ENCODE assay signal across 8 mouse cellular contexts in genomic region chr8:126258175-126258781, GRCm38 (mm10). TPM values are rescaled to one million over a fixed set of nuclear protein-coding genes. Genes with fewer than 3 reads are reported as not detected.
DNase-seq lines count a peak whose midpoint lies in the region; ATAC-seq lines count a peak whose summit lies in the region.

No protein-coding gene starts in this region.

- peak overlapping the region; percentile 35; the same call in 1 of the 2 replicates for H3K4me2 ChIP-seq in forebrain, embryonic 11.5 days (ENCODE audit: low read depth, low read length, severe bottlenecking)
- peak overlapping the region; percentile 46; the same call in 1 of the 2 replicates for H3K4me2 ChIP-seq in heart, embryonic 16.5 days (ENCODE audit: low read depth, low read length)

- H3K27ac ChIP-seq in forebrain, embryonic 11.5 days (ENCODE audit: low read depth, low read length) = no peak overlapping the region
- no peak overlapping the region for H3K27ac ChIP-seq in heart, embryonic 16.5 days (ENCODE audit: low read length)

- 0 out of 2 replicates have a peak, but pooled peaks cover 2% of the 10 kb centered on the region for H3K4me1 ChIP-seq in forebrain, embryonic 11.5 days (replicated peaks; ENCODE audit: control insufficient read depth, insufficient read depth, low read length)
- no peaks in the 10 kb centered on the region for H3K4me1 ChIP-seq in heart, embryonic 16.5 days (ENCODE audit: control insufficient read depth, insufficient read depth, low read length)

- DNase-seq in CD4-positive helper T cell, adult 2 months (ENCODE audit: low read depth, low spot score) = peak; percentile 30
- peak; percentile 28 for DNase-seq in c-Kit-positive CD71-negative TER-119-negative erythroid progenitor cells, embryonic 14.5 days (ENCODE audit: low read depth)
- peak; percentile 86 for DNase-seq in forebrain, embryonic 11.5 days (ENCODE audit: low spot score)
- peak; percentile 69 to 90 for DNase-seq in kidney, postnatal 36 days
- peak; percentile 37 to 58 for DNase-seq in lung, adult 18-20 months
- DNase-seq in ovary, adult 18-20 months (ENCODE audit: low spot score) = peak; percentile 26
- peak; percentile 75 for DNase-seq in thymus, postnatal 14 days

- WGBS in forebrain, embryonic 11.5 days = 4% methylated on average over 15 of the region's 15 CpGs
- WGBS in heart, embryonic 16.5 days = 3% methylated on average over 15 of the region's 15 CpGs

- H3K36me3 ChIP-seq in forebrain, embryonic 11.5 days (ENCODE audit: control insufficient read depth, insufficient read depth, low read length) = no peaks in the 10 kb centered on the region
- no peaks in the 10 kb centered on the region for H3K36me3 ChIP-seq in heart, embryonic 16.5 days (ENCODE audit: control insufficient read depth, insufficient read depth)

- no peaks in the 10 kb centered on the region for H3K9me3 ChIP-seq in forebrain, embryonic 11.5 days (ENCODE audit: control insufficient read depth, low read length)
- H3K9me3 ChIP-seq in heart, embryonic 16.5 days (replicated peaks; ENCODE audit: control insufficient read depth, low read length) = no peaks in the 10 kb centered on the region

- H3K9ac ChIP-seq in forebrain, embryonic 11.5 days (ENCODE audit: low read length) = no peak overlapping the region
- no peak overlapping the region for H3K9ac ChIP-seq in heart, embryonic 16.5 days (ENCODE audit: low read length)

- H3K4me3 ChIP-seq in forebrain, embryonic 11.5 days (ENCODE audit: low read depth, low read length) = no peak overlapping the region
- H3K4me3 ChIP-seq in heart, embryonic 16.5 days (ENCODE audit: low read length) = no peak overlapping the region

- no peaks in the 10 kb centered on the region for H3K27me3 ChIP-seq in forebrain, embryonic 11.5 days (ENCODE audit: control insufficient read depth, insufficient read depth, low read length)
- H3K27me3 ChIP-seq in heart, embryonic 16.5 days (ENCODE audit: control insufficient read depth, insufficient read depth, low read length) = peaks cover 10% of the 10 kb centered on the region

- ATAC-seq in forebrain, embryonic 11.5 days (replicated peaks; ENCODE audit: low FRiP score) = peak; percentile 65
- no peak for ATAC-seq in heart, embryonic 16.5 days (replicated peaks; ENCODE audit: extremely low read depth, insufficient read depth, low FRiP score)

RNA-seq across cellular contexts. Expression of gene Slc35f3, which starts 40.1 kb away (rescaled TPM):
- polyA plus RNA-seq in forebrain, embryonic 11.5 days (2014; fragmentation: Nextera tagmentation; extraction: Ambion mirVana) = not detected in 2 replicates
- 0.06 TPM in 1 of 2 replicates, not detected in the other for polyA plus RNA-seq in heart, embryonic 16.5 days (2015; fragmentation: Nextera tagmentation; extraction: Ambion mirVana)

Comparison
In these comparisons a context has a peak if more than half of its experiments do, and no peak if none do; other contexts are left out.
1. DNase-seq: peak in every context shown above with its lines; median percentile 86 in forebrain, embryonic 11.5 days; 80 in kidney, postnatal 36 days; 75 in thymus, postnatal 14 days; 48 in lung, adult 18-20 months; 30 in CD4-positive helper T cell, adult 2 months; 28 in c-Kit-positive CD71-negative TER-119-negative erythroid progenitor cells, embryonic 14.5 days; 26 in ovary, adult 18-20 months.